Mouse (Mus musculus): ENCODE data around the gene Cryz. TPM values are rescaled to one million over a fixed set of nuclear protein-coding genes. Genes with fewer than 3 reads are reported as not detected.

Cryz gene
- polyA plus RNA-seq, 1 experiment from 2014 or later, result 15.2 TPM

DNA sequence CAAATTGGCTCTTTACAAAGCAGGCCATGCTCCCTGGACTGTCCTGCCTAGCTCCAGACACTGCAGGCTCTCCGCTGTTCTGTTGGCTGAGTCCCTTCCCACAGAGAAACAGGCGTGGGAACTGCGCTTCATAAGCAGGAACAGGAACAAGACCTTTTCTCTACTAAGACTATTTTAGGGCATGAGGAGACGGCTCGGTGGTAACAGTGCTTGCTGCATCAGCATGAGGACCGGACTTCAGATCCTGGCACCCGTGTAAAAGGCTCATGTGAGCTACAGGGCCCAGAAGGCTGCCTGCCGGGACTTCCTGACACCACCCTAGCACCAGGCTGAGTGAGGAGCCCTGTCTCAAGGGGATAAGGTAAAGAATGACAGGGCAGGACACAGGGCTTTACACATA lies 12.2 kb upstream of the Cryz start:
- 88% methylated on average over 8 of the region's 8 CpGs for WGBS
- no peak for DNase-seq (ENCODE audit: low spot score)
- no peaks in the 10 kb centered on the region for H3K4me1 ChIP-seq
- peaks cover 55% of the 10 kb centered on the region for H3K36me3 ChIP-seq
- no peak overlapping the region for H3K4me3 ChIP-seq
- H3K27me3 ChIP-seq (ENCODE audit: insufficient read depth, poor library complexity, severe bottlenecking), result no peaks in the 10 kb centered on the region
- H3K9me3 ChIP-seq, result no peaks in the 10 kb centered on the region
- H3K27ac ChIP-seq, result no peak overlapping the region

DNA sequence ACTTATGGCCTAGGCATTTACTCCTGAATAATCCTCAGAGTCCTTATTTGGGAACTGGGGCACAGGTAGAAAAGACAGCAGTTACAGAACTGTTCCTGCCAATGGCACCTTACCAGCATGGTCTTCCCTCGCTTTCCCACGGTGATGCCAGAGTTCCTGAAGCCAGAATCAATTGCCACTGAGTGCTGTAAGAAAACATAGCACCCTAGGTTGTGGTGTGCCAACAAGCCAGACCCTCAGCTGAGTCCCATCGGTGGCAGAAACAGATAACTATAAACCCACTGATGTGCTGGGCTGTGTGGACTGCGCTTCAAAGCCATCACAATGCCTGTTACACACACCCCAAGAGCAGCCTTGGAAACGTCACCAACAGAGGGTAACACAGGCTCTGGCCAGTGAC lies 5.5 kb upstream of the Cryz start:
- 92% methylated on average over 5 of the region's 5 CpGs for WGBS
- H3K36me3 ChIP-seq, result peaks cover 80% of the 10 kb centered on the region

GRCm38 (mm10) chr3:154591621-154592020 lies 4.9 kb upstream of the Cryz start:
- Histone ChIP-seq H3K27me3 (ENCODE audit: insufficient read depth, poor library complexity, severe bottlenecking) (no peaks in the 10 kb centered on the region), H3K4me1 (no peaks in the 10 kb centered on the region), H3K27ac (no peak overlapping the region), H3K9me3 (no peaks in the 10 kb centered on the region), H3K4me3 (no peak overlapping the region), H3K36me3 (peaks cover 74% of the 10 kb centered on the region)
- DNase-seq (ENCODE audit: low spot score), result no peak
- 95% methylated on average over 3 of the region's 3 CpGs for WGBS

More for the DNA sequence above, 5.5 kb upstream of the Cryz start:
- H3K27ac ChIP-seq, result no peak overlapping the region
- no peaks in the 10 kb centered on the region for H3K9me3 ChIP-seq
- H3K4me1 ChIP-seq, result no peaks in the 10 kb centered on the region
- no peak overlapping the region for H3K4me3 ChIP-seq
- DNase-seq (ENCODE audit: low spot score), result peak; percentile 56
- no peaks in the 10 kb centered on the region for H3K27me3 ChIP-seq (ENCODE audit: insufficient read depth, poor library complexity, severe bottlenecking)

- Histone ChIP-seq H3K4me3 (no peak overlapping the region), H3K27me3 (ENCODE audit: insufficient read depth, poor library complexity, severe bottlenecking) (no peaks in the 10 kb centered on the region), H3K9me3 (no peaks in the 10 kb centered on the region), H3K27ac (no peak overlapping the region), H3K36me3 (peaks cover 55% of the 10 kb centered on the region), H3K4me1 (peaks cover 3% of the 10 kb centered on the region; the same call in 1 of the 2 replicates)
- 94% methylated on average over 6 of the region's 6 CpGs for WGBS
- DNase-seq (ENCODE audit: low spot score), result no peak
Observed at GRCm38 (mm10) chr3:154593596-154593995, 2.9 kb upstream of the Cryz start.

DNA sequence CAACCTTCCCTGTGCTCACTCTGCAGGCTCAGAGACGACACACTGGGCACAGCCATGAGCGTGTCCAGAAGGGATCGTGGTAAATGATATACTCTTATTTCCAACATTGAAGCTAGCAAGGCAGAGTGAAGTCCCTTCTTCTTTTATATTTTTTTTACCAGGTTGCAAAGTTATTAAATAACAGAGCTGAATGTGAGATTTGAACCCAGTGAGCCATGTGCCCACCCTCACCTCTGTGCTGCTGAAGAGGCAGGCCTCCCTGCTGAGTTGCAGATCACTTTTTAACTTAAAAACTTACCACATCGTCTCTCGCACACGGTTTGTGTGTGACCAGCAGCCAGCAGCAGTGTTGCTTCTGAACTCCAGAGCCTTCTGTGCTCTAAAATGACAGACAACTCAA lies 2.4 kb upstream of the Cryz start:
- Histone ChIP-seq H3K9me3 (no peaks in the 10 kb centered on the region), H3K27me3 (ENCODE audit: insufficient read depth, poor library complexity, severe bottlenecking) (no peaks in the 10 kb centered on the region), H3K4me1 (peaks cover 3% of the 10 kb centered on the region; the same call in 1 of the 2 replicates), H3K27ac (no peak overlapping the region), H3K36me3 (peaks cover 54% of the 10 kb centered on the region), H3K4me3 (no peak overlapping the region)
- WGBS, result 92% methylated on average over 6 of the region's 6 CpGs
- no peak for DNase-seq (ENCODE audit: low spot score)

GRCm38 (mm10) chr3:154596934-154597554 lies 533 bp downstream of the Cryz start, which contains the start of gene Tyw3:
TSS of gene Tyw3 (minus strand) at chr3:154597104.
- no peaks in the 10 kb centered on the region for H3K9me3 ChIP-seq

DNA sequence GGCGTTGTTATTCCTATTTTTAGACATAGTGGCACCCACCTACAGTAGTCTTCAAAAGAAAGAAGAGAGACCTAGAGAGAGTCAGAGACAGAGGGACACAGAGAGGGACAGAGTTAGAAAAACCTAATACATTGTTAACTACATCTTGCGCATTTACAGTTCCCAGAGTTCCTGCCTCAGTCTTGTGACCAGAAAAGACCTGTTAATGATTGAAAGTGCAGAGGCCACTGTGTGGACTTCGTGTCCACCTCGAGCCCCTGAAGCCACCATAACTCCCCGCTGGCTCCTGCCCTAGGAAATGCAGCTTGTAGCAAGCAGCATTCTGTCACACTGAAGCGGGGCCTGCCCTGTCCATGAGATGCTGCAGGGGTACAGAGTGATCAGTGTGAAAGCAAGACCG lies 1.1 kb downstream of the Cryz start:
- H3K4me3 ChIP-seq, result peak overlapping the region; percentile 90
- no peak for DNase-seq (ENCODE audit: low spot score)
- peaks cover 3% of the 10 kb centered on the region; the same call in 1 of the 2 replicates for H3K4me1 ChIP-seq
- WGBS, result 36% methylated on average over 7 of the region's 7 CpGs
- no peaks in the 10 kb centered on the region for H3K9me3 ChIP-seq
- H3K27ac ChIP-seq, result peak overlapping the region; percentile 99
- peaks cover 20% of the 10 kb centered on the region for H3K36me3 ChIP-seq
- no peaks in the 10 kb centered on the region for H3K27me3 ChIP-seq (ENCODE audit: insufficient read depth, poor library complexity, severe bottlenecking)

More at GRCm38 (mm10) chr3:154596934-154597554, 533 bp downstream of the Cryz start, which contains the start of gene Tyw3:
- Histone ChIP-seq H3K36me3 (peaks cover 25% of the 10 kb centered on the region), H3K27me3 (ENCODE audit: insufficient read depth, poor library complexity, severe bottlenecking) (no peaks in the 10 kb centered on the region), H3K27ac (peak within 1 kb of the TSS; percentile 99), H3K4me1 (peaks cover 3% of the 10 kb centered on the region; the same call in 1 of the 2 replicates), H3K4me3 (peak within 1 kb of the TSS; percentile 90)
- DNase-seq (ENCODE audit: low spot score), result peak; percentile 97
- under 1% methylated on average over 38 of the region's 38 CpGs for WGBS

DNA sequence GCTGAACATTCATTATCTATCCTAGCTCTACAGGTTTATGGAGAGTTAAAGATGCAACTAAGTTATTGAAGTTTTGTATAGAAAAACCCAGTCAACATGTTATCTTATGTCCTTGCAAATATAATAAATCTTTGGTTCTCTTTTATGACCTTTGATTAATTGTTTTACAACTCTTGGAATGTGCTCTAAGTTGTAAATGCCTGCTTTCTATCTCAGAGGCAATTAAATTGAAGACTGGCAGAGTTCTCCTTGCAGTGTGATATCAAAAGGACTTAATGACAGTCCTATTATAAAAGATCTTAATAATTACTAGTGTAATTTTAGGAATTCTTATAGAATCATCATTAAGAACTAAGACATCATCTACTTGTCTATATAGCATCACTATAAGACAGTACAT lies 5.6 kb downstream of the Cryz start:
- no peaks in the 10 kb centered on the region for H3K9me3 ChIP-seq
- no peak for DNase-seq (ENCODE audit: low spot score)
- H3K27ac ChIP-seq, result no peak overlapping the region
- H3K4me3 ChIP-seq, result no peak overlapping the region
- H3K27me3 ChIP-seq (ENCODE audit: insufficient read depth, poor library complexity, severe bottlenecking), result no peaks in the 10 kb centered on the region
- H3K4me1 ChIP-seq, result peaks cover 3% of the 10 kb centered on the region; the same call in 1 of the 2 replicates
- peaks cover 10% of the 10 kb centered on the region; the same call in 1 of the 2 replicates for H3K36me3 ChIP-seq

DNA sequence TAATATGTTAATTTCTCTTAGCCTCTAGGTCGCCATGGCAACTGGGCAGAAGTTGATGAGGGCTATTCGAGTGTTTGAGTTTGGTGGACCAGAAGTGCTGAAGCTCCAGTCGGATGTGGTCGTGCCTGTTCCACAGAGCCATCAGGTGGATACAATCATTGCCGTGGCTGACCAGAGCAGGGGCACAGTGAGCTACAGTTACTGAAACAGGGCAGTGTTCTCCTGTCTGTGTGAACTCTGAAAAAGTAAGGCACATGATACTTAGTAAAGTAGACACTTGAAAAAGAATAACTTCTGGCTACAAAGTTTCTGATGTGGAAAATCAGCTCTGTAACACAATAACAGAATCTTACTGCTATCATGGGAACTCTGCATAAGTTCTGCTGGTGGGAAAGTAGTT lies 8.4 kb downstream of the Cryz start:
- peaks cover 17% of the 10 kb centered on the region; the same call in 1 of the 2 replicates for H3K36me3 ChIP-seq
- WGBS, result 71% methylated on average over 5 of the region's 5 CpGs
- H3K4me3 ChIP-seq, result no peak overlapping the region
- H3K9me3 ChIP-seq, result no peaks in the 10 kb centered on the region
- DNase-seq (ENCODE audit: low spot score), result no peak
- H3K27me3 ChIP-seq (ENCODE audit: insufficient read depth, poor library complexity, severe bottlenecking), result no peaks in the 10 kb centered on the region
- H3K4me1 ChIP-seq, result no peaks in the 10 kb centered on the region
- no peak overlapping the region for H3K27ac ChIP-seq

GRCm38 (mm10) chr3:154607896-154608295 lies 11.4 kb downstream of the Cryz start:
- Histone ChIP-seq H3K36me3 (peaks cover 31% of the 10 kb centered on the region), H3K4me1 (no peaks in the 10 kb centered on the region), H3K9me3 (no peaks in the 10 kb centered on the region), H3K4me3 (no peak overlapping the region), H3K27me3 (ENCODE audit: insufficient read depth, poor library complexity, severe bottlenecking) (no peaks in the 10 kb centered on the region), H3K27ac (no peak overlapping the region)
- DNase-seq (ENCODE audit: low spot score), result no peak
- 86% methylated on average over 1 of the region's 1 CpGs for WGBS

- Histone ChIP-seq H3K9me3 (no peaks in the 10 kb centered on the region), H3K27me3 (ENCODE audit: insufficient read depth, poor library complexity, severe bottlenecking) (no peaks in the 10 kb centered on the region), H3K4me1 (no peaks in the 10 kb centered on the region), H3K4me3 (no peak overlapping the region), H3K27ac (no peak overlapping the region), H3K36me3 (peaks cover 31% of the 10 kb centered on the region)
- WGBS, result 86% methylated on average over 3 of the region's 3 CpGs
- no peak for DNase-seq (ENCODE audit: low spot score)
Observed at GRCm38 (mm10) chr3:154611888-154612287, 15.4 kb downstream of the Cryz start.

DNA sequence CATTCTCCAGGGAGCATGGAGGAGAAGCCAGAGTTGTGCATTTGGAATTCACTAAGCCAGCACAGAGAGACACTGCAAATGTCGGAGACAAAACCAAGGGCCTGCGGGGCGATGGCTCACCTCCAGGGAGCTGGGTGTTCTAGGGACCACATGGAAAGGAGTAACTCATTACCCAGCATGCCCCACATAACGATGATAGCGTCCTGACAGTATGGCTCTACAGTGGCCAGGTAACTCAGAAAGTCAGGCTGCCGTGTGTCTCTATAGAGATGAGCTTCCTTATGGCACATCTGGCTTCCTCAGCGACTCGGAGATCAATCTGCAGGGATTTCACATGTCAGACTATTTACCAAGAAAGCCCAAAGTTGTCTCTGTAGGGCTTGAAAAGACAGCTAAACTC lies 18.3 kb downstream of the Cryz start:
- H3K9me3 ChIP-seq, result no peaks in the 10 kb centered on the region
- H3K27ac ChIP-seq, result no peak overlapping the region
- whole genome bisulfite sequencing, result 89% methylated on average over 8 of the region's 8 CpGs
- H3K27me3 ChIP-seq (ENCODE audit: insufficient read depth, poor library complexity, severe bottlenecking), result no peaks in the 10 kb centered on the region
- DNase-seq (ENCODE audit: low spot score), result no peak
- H3K4me1 ChIP-seq, result no peaks in the 10 kb centered on the region
- H3K36me3 ChIP-seq, result peaks cover 27% of the 10 kb centered on the region
- no peak overlapping the region for H3K4me3 ChIP-seq

GRCm38 (mm10) chr3:154615304-154615703 lies 18.8 kb downstream of the Cryz start:
- Histone ChIP-seq H3K9me3 (no peaks in the 10 kb centered on the region), H3K4me3 (no peak overlapping the region), H3K27ac (no peak overlapping the region), H3K36me3 (peaks cover 27% of the 10 kb centered on the region), H3K27me3 (ENCODE audit: insufficient read depth, poor library complexity, severe bottlenecking) (no peaks in the 10 kb centered on the region), H3K4me1 (no peaks in the 10 kb centered on the region)
- no peak for DNase-seq (ENCODE audit: low spot score)
- WGBS, result 88% methylated on average over 7 of the region's 7 CpGs

GRCm38 (mm10) chr3:154616106-154616505 lies 19.6 kb downstream of the Cryz start:
- Histone ChIP-seq H3K9me3 (no peaks in the 10 kb centered on the region), H3K36me3 (peaks cover 23% of the 10 kb centered on the region), H3K27ac (no peak overlapping the region), H3K4me3 (no peak overlapping the region), H3K27me3 (ENCODE audit: insufficient read depth, poor library complexity, severe bottlenecking) (no peaks in the 10 kb centered on the region), H3K4me1 (no peaks in the 10 kb centered on the region)
- DNase-seq (ENCODE audit: low spot score), result no peak
- WGBS, result 87% methylated on average over 4 of the region's 4 CpGs

Data from heart, embryonic 10.5 days (tissue).